Mouse (Mus musculus) MEL (cell line): ENCODE measurements around the gene Gm17606. TPM values are rescaled to one million over a fixed set of nuclear protein-coding genes. Genes with fewer than 3 reads are reported as not detected.
A peak's percentile ranks its signal among the peaks of the same experiment; 100 is the strongest.

ENCODE experiments used
- DNase-seq: peaks from one replicate; pipeline ENCODE4 v3.0.0; 2011; ENCODE audit warnings: low read depth, low spot score
- H3K27ac ChIP-seq: 2 replicates; pipeline ENCODE4 v1.5.1; 2012; ENCODE audit warnings: low read depth, mild to moderate bottlenecking, control low read depth, low read length, moderate library complexity; ENCODE audit not compliant: control insufficient read depth
- H3K27me3 ChIP-seq, 2 experiments: fragments of 150-350 bp in 1 of 2; sonication (generic) in 1 of 2; 2 replicates each; pipeline ENCODE4 v1.6.1; 2012; ENCODE audit warnings: low read length in 2 of 2, mild to moderate bottlenecking in 2 of 2, improper control_type of control experiment in 1 of 2, moderate library complexity in 1 of 2; ENCODE audit not compliant: insufficient read depth in 2 of 2, control insufficient read depth in 1 of 2
- H3K36me3 ChIP-seq, 2 experiments: 2 replicates each; pipeline ENCODE4 v1.6.1; 2012 to 2014; ENCODE audit warnings: low read length in 2 of 2, improper control_type of control experiment in 1 of 2, inconsistent platforms in 1 of 2, mild to moderate bottlenecking in 1 of 2; ENCODE audit not compliant: insufficient read depth in 2 of 2, control insufficient read depth in 1 of 2
- H3K4me1 ChIP-seq, 2 experiments: fragments of 150-350 bp in 1 of 2; sonication (generic) in 1 of 2; 2 replicates each; pipeline ENCODE4 v1.6.1; 2012; ENCODE audit warnings: low read length in 2 of 2, improper control_type of control experiment in 1 of 2, mild to moderate bottlenecking in 1 of 2; ENCODE audit not compliant: insufficient read depth in 2 of 2, control insufficient read depth in 1 of 2
- H3K4me3 ChIP-seq, 2 experiments: fragments of 150-350 bp in 1 of 2; sonication (generic) in 1 of 2; 2 replicates each; pipeline ENCODE4 v1.5.1; 2012; ENCODE audit warnings: low read depth in 2 of 2, low read length in 2 of 2, mild to moderate bottlenecking in 2 of 2, moderate library complexity in 2 of 2, control low read depth in 1 of 2, improper control_type of control experiment in 1 of 2; ENCODE audit not compliant: control insufficient read depth in 1 of 2, insufficient read depth in 1 of 2
- H3K79me2 ChIP-seq: 2 replicates; pipeline ENCODE4 v1.6.1; 2012; ENCODE audit warnings: mild to moderate bottlenecking, low read length, moderate library complexity; ENCODE audit not compliant: control insufficient read depth, poor library complexity, insufficient read depth
- H3K9ac ChIP-seq: 2 replicates; pipeline ENCODE4 v1.6.1; 2012; ENCODE audit warnings: low read depth, mild to moderate bottlenecking, control low read depth, low read length, moderate library complexity; ENCODE audit not compliant: control insufficient read depth, poor library complexity, severe bottlenecking
- H3K9me3 ChIP-seq: fragments of 150-350 bp; sonication (generic); replicated peaks from 2 replicates; pipeline ENCODE4 v1.6.1; 2012; ENCODE audit warnings: mild to moderate bottlenecking, low read length, improper control_type of control experiment, moderate library complexity; ENCODE audit not compliant: insufficient read depth
- BHLHE40 ChIP-seq: IDR thresholded peaks from 2 replicates; pipeline ENCODE4 v1.6.1; 2012; ENCODE audit warnings: low read depth, mild to moderate bottlenecking, inconsistent platforms, low read length, improper control_type of control experiment, borderline replicate concordance
- CHD2 ChIP-seq: IDR thresholded peaks from 2 replicates; pipeline ENCODE4 v1.6.1; 2011; ENCODE audit warnings: low read length, improper control_type of control experiment
- E2F4 ChIP-seq: IDR thresholded peaks from 2 replicates; pipeline ENCODE4 v1.6.1; 2011; ENCODE audit warnings: low read depth, low read length, improper control_type of control experiment, borderline replicate concordance
- ELF1 ChIP-seq: IDR thresholded peaks from 2 replicates; pipeline ENCODE4 v1.6.1; 2014; ENCODE audit warnings: low read depth, mild to moderate bottlenecking, inconsistent platforms, low read length, improper control_type of control experiment, moderate library complexity
- GATA1 ChIP-seq: IDR thresholded peaks from 2 replicates; pipeline ENCODE4 v1.6.1; 2011; ENCODE audit warnings: low read depth, low read length, improper control_type of control experiment
- MAFK ChIP-seq: IDR thresholded peaks from 2 replicates; pipeline ENCODE4 v1.6.1; 2011; ENCODE audit warnings: low read depth, mild to moderate bottlenecking, low read length, improper control_type of control experiment, borderline replicate concordance
- MAX ChIP-seq: IDR thresholded peaks from 2 replicates; pipeline ENCODE4 v1.6.1; 2011; ENCODE audit warnings: low read length, improper control_type of control experiment
- MXI1 ChIP-seq: IDR thresholded peaks from 2 replicates; pipeline ENCODE4 v1.6.1; 2011; ENCODE audit warnings: mild to moderate bottlenecking, low read depth, low read length, improper control_type of control experiment
- MYC ChIP-seq: IDR thresholded peaks from 2 replicates; pipeline ENCODE4 v1.6.1; 2011; ENCODE audit warnings: low read depth, mild to moderate bottlenecking, low read length, improper control_type of control experiment, moderate library complexity
- NELFE ChIP-seq: IDR thresholded peaks from 2 replicates; pipeline ENCODE4 v1.6.1; 2011; ENCODE audit warnings: low read depth, low read length, improper control_type of control experiment
- NRF1 ChIP-seq: IDR thresholded peaks from 2 replicates; pipeline ENCODE4 v1.6.1; 2014; ENCODE audit warnings: low read depth, mild to moderate bottlenecking, inconsistent platforms, low read length, improper control_type of control experiment, moderate library complexity; ENCODE audit not compliant: poor library complexity, insufficient read depth, severe bottlenecking
- POLR2A ChIP-seq, 2 experiments: IDR thresholded peaks; 2 replicates each; pipeline ENCODE4 v1.6.1; 2011 to 2012; ENCODE audit warnings: low read length in 2 of 2, mild to moderate bottlenecking in 2 of 2, control low read depth in 1 of 2, improper control_type of control experiment in 1 of 2, low read depth in 1 of 2, moderate library complexity in 1 of 2; ENCODE audit not compliant: control insufficient read depth in 1 of 2, insufficient read depth in 1 of 2, poor library complexity in 1 of 2
- POLR2AphosphoS5 ChIP-seq: IDR thresholded peaks from 2 replicates; pipeline ENCODE4 v1.6.1; 2012; ENCODE audit warnings: low read depth, borderline replicate concordance, mild to moderate bottlenecking, inconsistent platforms, low read length, moderate library complexity, mixed read lengths
- RAD21 ChIP-seq: IDR thresholded peaks from 2 replicates; pipeline ENCODE4 v1.6.1; 2011; ENCODE audit warnings: mild to moderate bottlenecking, low read depth, low read length, improper control_type of control experiment
- RCOR1 ChIP-seq: IDR thresholded peaks from 2 replicates; pipeline ENCODE4 v1.6.1; 2012; ENCODE audit warnings: low read depth, mild to moderate bottlenecking, inconsistent platforms, low read length, improper control_type of control experiment
- SMC3 ChIP-seq: IDR thresholded peaks from 2 replicates; pipeline ENCODE4 v1.6.1; 2011; ENCODE audit warnings: low read depth, low read length, improper control_type of control experiment
- TCF12 ChIP-seq: IDR thresholded peaks from 2 replicates; pipeline ENCODE4 v1.6.1; 2014; ENCODE audit warnings: low read depth, mild to moderate bottlenecking, inconsistent platforms, low read length, improper control_type of control experiment, moderate library complexity
- UBTF ChIP-seq: IDR thresholded peaks from 2 replicates; pipeline ENCODE4 v1.6.1; 2012; ENCODE audit warnings: low read depth, mild to moderate bottlenecking, inconsistent platforms, low read length, improper control_type of control experiment, moderate library complexity, borderline replicate concordance; ENCODE audit not compliant: insufficient read depth
- USF1 ChIP-seq: IDR thresholded peaks from 2 replicates; pipeline ENCODE4 v1.6.1; 2014; ENCODE audit warnings: low read depth, mild to moderate bottlenecking, inconsistent platforms, low read length, improper control_type of control experiment, moderate library complexity
- USF2 ChIP-seq, 2 experiments: IDR thresholded peaks; 2 replicates each; pipeline ENCODE4 v1.6.1; 2011 to 2012; ENCODE audit warnings: improper control_type of control experiment in 2 of 2, low read length in 2 of 2, borderline replicate concordance in 1 of 2, inconsistent platforms in 1 of 2, low read depth in 1 of 2, mild to moderate bottlenecking in 1 of 2; ENCODE audit not compliant: insufficient read depth in 1 of 2
- ZC3H11A ChIP-seq: IDR thresholded peaks from 2 replicates; pipeline ENCODE4 v1.6.1; 2012; ENCODE audit warnings: low read depth, mild to moderate bottlenecking, inconsistent platforms, low read length, improper control_type of control experiment
- ZKSCAN1 ChIP-seq: IDR thresholded peaks from 2 replicates; pipeline ENCODE4 v1.6.1; 2012; ENCODE audit warnings: low read depth, mild to moderate bottlenecking, inconsistent platforms, low read length, improper control_type of control experiment, moderate library complexity
- ZMIZ1 ChIP-seq: IDR thresholded peaks from 2 replicates; pipeline ENCODE4 v1.6.1; 2012; ENCODE audit warnings: low read depth, mild to moderate bottlenecking, inconsistent platforms, low read length, improper control_type of control experiment, moderate library complexity
- ZNF384 ChIP-seq: IDR thresholded peaks from 2 replicates; pipeline ENCODE4 v1.6.1; 2012; ENCODE audit warnings: low read depth, mild to moderate bottlenecking, inconsistent platforms, low read length, improper control_type of control experiment
- polyA plus RNA-seq, 2 experiments: library from polyadenylated mRNA; stranded (reverse) in 1 of 2; unstranded in 1 of 2; fragments of >175 nt in 1 of 2; fragments of >200 nt in 1 of 2; gene quantifications; 2 replicates each; pipeline versions ENCODE4 v1.2.1 to v1.2.4; 2012; ENCODE audit warnings: low replicate concordance in 2 of 2, low read depth in 1 of 2; ENCODE audit not compliant: insufficient read length in 2 of 2, insufficient read depth in 1 of 2, missing spikeins in 1 of 2
- total RNA-seq: library from RNA; depleted of rRNA; stranded (reverse); fragments of 300-350 nt; gene quantifications from 2 replicates; pipeline ENCODE4 v1.2.3, GENCODE M21; 2012; rRNA removed

The Gm17606 gene
- total RNA-seq, result not detected in 2 replicates
- under 1 TPM in 1 of 2 experiments, not detected in 1; 0.99 TPM for polyA plus RNA-seq

DNA sequence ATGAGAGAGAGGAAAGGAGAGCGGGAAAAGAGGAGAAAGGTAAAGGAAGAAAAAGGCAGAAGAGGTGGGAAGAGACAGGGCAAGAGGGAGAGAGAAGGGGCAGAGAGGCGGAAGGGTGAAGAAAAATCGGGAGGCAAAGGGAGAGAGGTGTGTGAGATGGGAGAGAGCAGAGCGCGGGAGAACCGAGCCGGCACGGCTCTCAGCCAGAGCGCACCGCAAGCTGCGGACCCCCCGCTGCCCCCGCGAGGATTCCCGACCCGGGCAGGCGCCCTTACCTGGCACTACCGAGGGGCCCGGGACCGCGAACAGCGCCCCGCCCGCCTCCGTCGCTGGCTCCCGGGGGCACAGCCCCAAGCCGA lies at the start of gene Gm17606:
Gene Gm17606 (plus strand): TSS at position 7 of the 359 bp plus-strand sequence.
- H3K4me3 ChIP-seq, result peak within 1 kb of the TSS; percentile 66 to 92
- no peaks in the 10 kb centered on the region for H3K27me3 ChIP-seq
- DNase-seq, result no peak
- peak within 1 kb of the TSS; percentile 63 for H3K27ac ChIP-seq
- H3K4me1 ChIP-seq, result peaks cover 4% of the 10 kb centered on the region in 2 experiments; a peak in 2 of 4 replicates
- no peaks in the 10 kb centered on the region for H3K9me3 ChIP-seq
- H3K9ac ChIP-seq, result peak within 1 kb of the TSS; percentile 77
- peak; percentile 47; the same call in 1 of the 2 replicates for TF ChIP-seq NELFE
- peak in 1 of 2 experiments; percentile 49; a peak in 1 of 4 replicates for TF ChIP-seq POLR2A (IDR thresholded peaks at IDR 0.05; ENCODE audit: control insufficient read depth in 1 of 2, insufficient read depth in 1 of 2, low read depth in 1 of 2, low read length in 2 of 2, poor library complexity in 1 of 2)
- no peak for TF ChIP-seq GATA1
- no peak for TF ChIP-seq CHD2
- no peak for TF ChIP-seq SMC3
- H3K36me3 ChIP-seq, result no peaks in the 10 kb centered on the region; a peak in 2 of 4 replicates
- H3K79me2 ChIP-seq, result no peaks in the 10 kb centered on the region; the same call in 1 of the 2 replicates

DNA sequence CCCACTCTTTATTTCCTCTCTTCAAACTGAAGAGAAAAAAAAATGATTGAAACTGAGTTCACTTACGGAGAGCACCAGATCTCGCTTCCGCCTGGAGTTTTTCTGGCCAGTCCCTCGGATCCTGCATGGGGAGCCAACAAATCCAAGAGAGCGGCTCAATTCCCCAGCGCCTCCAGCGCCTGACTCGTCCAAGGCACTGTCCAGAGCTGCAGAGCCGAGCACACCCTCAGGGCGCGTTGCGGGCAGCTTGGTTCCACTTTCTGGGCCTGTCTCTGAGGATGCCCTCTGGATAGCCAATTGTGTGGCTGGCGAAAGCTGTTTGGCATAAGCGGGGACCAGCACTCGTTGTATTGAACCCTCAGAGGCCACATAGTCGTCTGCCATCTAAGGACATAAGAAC lies 49.7 kb upstream of the Gm17606 start:
- no peaks in the 10 kb centered on the region for H3K79me2 ChIP-seq
- TF ChIP-seq MXI1, result no peak
- TF ChIP-seq RAD21, result no peak
- no peak for TF ChIP-seq MAX
- no peak for TF ChIP-seq POLR2AphosphoS5
- no peak for TF ChIP-seq NRF1
- no peak for TF ChIP-seq UBTF
- TF ChIP-seq NELFE, result no peak
- no peak for TF ChIP-seq USF1
- H3K36me3 ChIP-seq, result peaks cover 0 to 12% of the 10 kb centered on the region in 2 experiments; a peak in 2 of 4 replicates
- H3K27me3 ChIP-seq, result no peaks in the 10 kb centered on the region
- no peaks in the 10 kb centered on the region for H3K9me3 ChIP-seq
- H3K27ac ChIP-seq, result no peak overlapping the region
- H3K4me1 ChIP-seq, result peaks cover 10 to 23% of the 10 kb centered on the region in 2 experiments
- H3K9ac ChIP-seq, result no peak overlapping the region
- no peak overlapping the region for H3K4me3 ChIP-seq
- no peak for DNase-seq

DNA sequence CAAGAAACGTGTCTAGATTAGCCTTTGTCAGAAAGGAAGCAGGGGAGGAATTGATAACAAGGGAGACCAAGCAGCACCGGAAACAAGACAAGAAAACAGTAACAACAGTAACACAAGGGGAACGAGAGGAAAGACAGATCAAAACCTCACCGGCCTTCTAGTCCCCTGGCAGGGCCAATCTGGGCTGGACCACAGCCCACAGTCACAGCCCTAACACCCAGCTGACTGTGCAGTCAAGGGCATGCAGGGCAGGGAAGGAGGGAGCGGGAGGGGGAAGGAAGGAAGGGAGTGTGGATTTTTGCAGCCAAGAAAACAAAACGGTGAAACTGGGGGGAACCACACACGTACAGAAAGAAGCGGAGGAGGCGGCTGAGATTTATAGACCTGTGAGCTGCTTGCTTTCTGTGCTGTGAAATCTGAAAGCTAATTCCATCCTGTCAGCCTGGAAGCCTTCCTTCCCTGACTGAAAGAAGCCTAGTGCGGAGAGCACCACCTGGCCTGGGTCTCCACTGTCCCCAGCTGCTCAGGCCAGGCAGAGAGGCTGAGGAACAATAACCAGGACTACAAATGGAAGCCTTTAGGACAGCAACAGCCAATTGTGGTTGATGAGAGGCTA lies 48.3 kb upstream of the Gm17606 start:
- H3K9me3 ChIP-seq, result no peaks in the 10 kb centered on the region
- peaks cover 10 to 23% of the 10 kb centered on the region in 2 experiments for H3K4me1 ChIP-seq
- H3K4me3 ChIP-seq, result peak overlapping the region in 1 of 2 experiments; percentile 21; a peak in 1 of 4 replicates
- H3K27ac ChIP-seq, result peak overlapping the region; percentile 25
- DNase-seq, result peak; percentile 87
- peaks cover 0 to 12% of the 10 kb centered on the region in 2 experiments; a peak in 2 of 4 replicates for H3K36me3 ChIP-seq
- H3K79me2 ChIP-seq, result no peaks in the 10 kb centered on the region
- no peaks in the 10 kb centered on the region for H3K27me3 ChIP-seq
- H3K9ac ChIP-seq, result peak overlapping the region; percentile 0
- TF ChIP-seq TCF12 (peak; percentile 80), ZC3H11A (no peak), USF1 (no peak), MAFK (no peak), USF2 (IDR thresholded peaks at IDR 0.05; ENCODE audit: borderline replicate concordance in 1 of 2, insufficient read depth in 1 of 2, low read depth in 1 of 2, low read length in 2 of 2) (no peak), MXI1 (no peak), ZMIZ1 (no peak), ELF1 (no peak), MYC (no peak), RCOR1 (peak; percentile 37; the same call in 1 of the 2 replicates), E2F4 (no peak), ZNF384 (no peak), GATA1 (peak; percentile 82), NELFE (no peak), ZKSCAN1 (no peak), BHLHE40 (peak; percentile 64; the same call in 1 of the 2 replicates)
